Mouse (Mus musculus) CD4-positive, CD25-positive, alpha-beta regulatory T cell, adult 4 months (primary cell): ENCODE results near the gene Tbcc. TPM values are rescaled to one million over a fixed set of nuclear protein-coding genes. Genes with fewer than 3 reads are reported as not detected.
"Not testable (repeated sequence)": the region's sequence is repeated elsewhere in the genome, so short reads cannot be mapped to it uniquely, and the experiment has no call there.

Experiments
- ATAC-seq: one replicate; pipeline ENCODE4 v1.8.0; 2017
- polyA plus RNA-seq, 2 experiments: library from polyadenylated mRNA; unstranded; fragments of 100-300 nt; shearing (Covaris generic); gene quantifications; one replicate each; pipeline ENCODE4 v1.2.1; 2017

Gene Tbcc
- polyA plus RNA-seq = 1 to 10 TPM; 8.4 to 9.1 TPM

DNA sequence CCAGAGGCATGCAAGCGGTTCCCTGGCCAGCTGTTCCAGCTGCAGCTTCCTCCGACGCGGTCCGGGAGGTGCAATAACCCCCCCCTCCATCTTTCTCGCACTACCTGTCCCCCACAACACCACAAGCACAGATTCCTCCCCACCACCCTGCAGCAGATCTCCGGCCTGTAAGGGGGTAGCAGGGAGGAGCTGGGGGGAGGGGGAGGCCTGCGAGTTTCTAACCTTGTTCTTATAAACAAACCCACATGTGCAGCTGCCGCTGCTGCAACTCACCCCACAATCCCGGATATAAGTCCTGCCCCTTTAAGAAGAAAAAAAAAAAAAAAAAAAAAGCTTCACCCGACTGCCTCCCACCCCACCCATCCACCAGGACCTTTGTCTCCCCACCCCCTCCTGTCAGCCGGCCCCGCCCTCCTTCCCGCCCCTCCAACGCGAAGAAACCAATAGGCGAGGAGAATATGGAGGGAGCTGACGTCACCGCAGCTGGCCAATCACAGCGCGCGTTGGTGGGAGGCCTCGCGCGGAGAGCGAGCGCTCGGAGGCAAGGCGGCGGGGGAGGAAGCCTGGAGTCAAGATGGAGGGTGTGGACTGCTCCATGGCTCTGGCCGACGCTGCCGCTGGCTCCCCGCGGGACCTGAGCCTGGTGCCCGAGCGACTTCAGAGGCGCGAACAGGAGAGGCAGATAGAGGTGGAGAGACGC is at the start of gene Tbcc:
Gene Tbcc, plus strand, starts transcription at position 569 of the 700 bp plus-strand sequence.
- ATAC-seq = peak; percentile 92

DNA sequence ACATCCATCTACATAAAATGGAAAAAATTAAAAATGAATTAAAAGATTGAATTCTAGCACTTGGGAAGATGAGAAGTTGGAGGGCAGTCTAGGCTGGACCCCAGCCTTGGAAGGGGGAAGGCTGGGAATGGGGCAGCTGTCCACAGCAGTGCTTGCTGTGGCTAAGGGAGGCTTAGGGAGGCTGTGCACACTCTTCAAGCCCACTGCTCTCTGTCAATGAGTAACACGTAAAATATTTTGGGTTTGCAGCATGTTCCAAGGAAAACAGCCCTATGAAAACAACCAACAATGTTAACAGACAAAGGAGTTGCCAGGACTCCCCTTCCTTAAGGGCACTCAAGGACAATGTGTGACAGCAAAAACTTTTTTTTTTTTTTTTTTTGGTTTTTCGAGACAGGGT is 47.5 kb upstream of the Tbcc start:
- no peak for ATAC-seq

DNA sequence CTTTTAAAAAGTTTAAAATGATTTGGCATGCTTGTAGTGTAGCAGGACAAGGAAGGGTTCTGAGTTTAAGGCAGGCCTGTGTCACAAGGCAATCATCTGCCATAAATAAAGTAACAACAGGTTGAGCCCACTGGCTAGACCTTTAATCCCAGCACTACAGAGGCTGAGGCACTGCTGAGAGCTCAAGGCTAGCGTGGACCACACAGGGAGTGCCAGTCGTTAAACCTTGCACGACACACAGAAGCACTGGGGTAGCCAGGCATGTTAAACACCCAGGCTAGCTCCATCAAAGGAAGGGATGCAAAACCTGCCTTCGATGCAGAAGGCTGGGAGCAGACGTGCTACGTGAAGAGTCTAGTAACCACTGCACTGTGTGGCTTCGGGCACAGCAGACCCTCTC is 46.8 kb upstream of the Tbcc start:
- ATAC-seq = no peak

DNA sequence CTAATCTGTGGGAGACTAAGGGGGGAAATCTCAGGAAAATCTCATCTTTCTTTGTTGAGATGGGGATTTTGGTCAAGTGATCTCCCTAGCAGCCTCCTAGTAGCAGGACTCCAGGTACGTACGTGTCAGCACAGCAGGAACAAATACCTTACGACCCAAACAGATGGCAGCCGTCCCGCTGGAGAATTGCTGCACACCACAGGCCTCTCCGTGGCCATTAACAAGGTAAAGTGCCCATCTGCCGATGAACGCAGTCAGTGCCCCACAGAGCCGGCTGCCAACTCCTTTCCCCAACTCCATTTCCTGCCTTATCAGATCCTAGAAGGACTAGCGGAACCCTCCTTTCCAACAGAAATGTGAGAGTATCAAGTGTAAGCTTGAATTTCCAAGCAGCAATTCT is 45.7 kb upstream of the Tbcc start:
- no peak for ATAC-seq

DNA sequence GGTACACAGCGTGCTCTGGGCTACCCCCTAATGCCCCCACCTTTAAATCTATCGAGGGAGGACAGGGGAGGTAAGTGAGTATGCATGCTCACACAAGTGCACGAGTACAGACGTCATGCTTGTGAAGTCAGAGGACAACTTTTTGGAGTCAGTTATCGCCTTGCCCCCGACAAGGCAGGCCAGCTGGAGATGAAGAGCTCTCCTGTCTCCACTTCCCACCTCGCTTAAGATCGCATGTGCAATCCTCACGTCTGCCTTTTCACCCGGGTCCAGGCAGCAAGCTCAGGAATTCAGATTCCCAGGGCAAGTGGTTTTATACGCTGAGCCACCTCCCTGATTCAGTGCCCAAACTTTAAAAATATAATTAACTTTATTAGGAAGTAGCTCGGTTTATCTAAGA is 45.2 kb upstream of the Tbcc start:
- ATAC-seq = no peak

DNA sequence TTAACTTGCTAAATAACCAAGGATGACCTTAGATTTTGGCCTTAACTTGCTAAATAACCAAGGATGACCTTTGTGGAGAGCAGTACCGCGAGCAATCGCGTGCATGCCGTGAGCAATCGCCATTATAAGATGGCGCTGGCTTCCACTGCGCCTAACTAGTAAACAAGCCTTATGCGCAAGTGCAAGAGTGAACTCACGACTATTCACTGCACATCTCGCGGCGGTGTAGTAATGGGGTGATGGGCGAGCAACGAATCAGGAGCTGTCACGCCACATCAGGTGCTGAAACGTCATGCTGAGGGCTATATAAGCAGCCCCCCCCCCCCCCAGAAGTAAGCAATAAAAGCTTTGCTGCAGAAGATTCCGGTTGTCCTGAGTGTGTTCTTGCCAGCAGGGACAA is 43.9 kb upstream of the Tbcc start:
- not testable (repeated sequence) for ATAC-seq

DNA sequence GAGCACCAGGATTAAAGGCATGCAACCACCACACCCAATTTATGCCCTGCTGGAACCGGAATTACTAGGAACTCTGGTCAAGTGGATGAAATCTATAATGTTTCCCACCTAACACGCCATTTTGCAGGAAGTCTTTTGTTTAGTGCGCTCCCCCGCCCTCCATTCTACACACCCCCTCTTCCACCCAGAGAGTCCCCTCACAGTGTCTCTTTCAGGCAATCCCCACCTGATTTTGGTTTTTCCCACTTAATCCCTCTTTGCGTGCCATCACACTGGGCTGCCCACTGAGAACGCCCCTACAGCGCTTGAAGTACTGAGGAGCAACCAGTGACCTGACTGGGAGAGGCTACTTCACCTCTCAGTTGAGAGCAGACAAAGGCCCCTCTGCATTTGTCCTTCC is 43.3 kb upstream of the Tbcc start:
- no peak for ATAC-seq

DNA sequence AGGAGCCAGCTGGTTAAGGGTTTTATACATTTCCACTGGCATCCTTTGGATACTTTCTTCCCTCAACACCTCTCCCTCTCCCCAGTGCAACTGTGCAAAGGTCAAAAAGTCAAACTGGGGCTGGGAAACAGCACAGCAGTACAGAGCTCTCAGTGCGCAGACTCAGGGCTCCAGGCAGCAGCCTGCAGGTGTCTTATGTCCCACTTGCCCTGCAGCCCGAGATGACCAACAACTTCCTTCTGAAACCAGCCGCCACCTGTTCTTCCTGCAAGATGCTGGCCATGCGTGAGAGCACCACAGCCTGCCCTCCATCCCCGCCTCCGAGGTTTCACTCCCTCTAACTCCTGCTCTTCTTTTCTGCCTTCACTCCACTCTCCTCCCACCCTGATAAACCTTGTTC is 37.8 kb upstream of the Tbcc start:
- no peak for ATAC-seq

DNA sequence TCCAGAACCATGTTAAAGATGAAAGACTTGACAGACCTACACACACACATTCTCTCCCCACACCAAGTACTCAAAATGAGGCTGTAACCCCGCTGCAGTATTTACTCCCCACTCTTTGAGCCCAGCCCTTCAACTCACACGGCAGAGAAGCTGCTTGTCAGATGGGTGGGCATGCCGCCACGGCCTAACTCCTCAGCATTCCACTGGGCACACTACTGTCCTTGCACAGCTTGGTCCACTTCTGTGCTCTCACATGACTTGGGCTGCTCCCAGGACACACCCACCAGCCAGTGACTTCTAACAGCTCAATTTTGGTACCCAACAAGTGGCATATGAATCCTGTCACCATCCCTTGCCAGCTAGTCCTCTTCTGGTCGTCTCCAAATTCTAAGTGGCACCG is 37.2 kb upstream of the Tbcc start:
- no peak for ATAC-seq

DNA sequence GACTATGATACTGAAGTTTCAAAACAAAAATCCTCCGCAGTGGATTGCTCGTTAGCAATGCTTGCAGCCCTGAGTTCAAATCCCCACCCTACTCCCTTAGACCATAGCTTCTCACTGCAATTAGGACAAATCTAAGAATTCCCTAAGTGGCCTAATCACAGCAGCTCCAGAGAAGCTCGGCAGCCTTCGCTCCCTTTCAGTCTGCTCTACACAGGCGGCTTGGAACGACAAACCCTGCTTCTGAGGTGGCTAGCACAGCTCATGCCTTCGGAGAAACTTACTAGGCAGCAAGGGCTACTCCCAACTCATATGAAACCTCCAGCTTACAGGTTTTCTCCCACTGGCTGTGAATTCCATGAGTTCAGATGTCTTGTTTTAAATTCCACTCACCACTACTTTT is 36.4 kb upstream of the Tbcc start:
- no peak for ATAC-seq

DNA sequence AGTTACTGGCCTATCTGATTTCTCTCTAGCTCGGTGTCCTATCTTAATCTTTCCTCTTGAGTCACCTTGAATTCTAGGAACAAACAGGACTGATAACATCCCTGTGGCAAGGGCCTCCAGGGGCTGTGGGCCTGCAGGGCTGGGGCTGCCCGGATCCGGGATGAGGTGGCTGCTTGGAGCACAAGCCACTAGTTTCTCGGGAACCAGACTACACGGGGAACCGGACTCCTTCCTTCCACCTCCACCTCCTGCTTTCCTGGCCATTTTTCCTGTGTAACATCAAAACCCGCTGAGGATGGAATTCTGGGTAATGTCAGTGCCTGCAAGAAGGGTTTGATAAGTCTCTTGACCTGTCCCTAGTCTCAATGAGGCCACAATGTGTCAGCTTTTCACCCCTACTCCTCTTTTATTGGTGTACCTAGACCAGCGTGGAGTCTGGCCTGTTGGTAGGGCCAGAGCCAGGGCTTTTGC is 35.8 kb upstream of the Tbcc start:
- ATAC-seq = no peak

DNA sequence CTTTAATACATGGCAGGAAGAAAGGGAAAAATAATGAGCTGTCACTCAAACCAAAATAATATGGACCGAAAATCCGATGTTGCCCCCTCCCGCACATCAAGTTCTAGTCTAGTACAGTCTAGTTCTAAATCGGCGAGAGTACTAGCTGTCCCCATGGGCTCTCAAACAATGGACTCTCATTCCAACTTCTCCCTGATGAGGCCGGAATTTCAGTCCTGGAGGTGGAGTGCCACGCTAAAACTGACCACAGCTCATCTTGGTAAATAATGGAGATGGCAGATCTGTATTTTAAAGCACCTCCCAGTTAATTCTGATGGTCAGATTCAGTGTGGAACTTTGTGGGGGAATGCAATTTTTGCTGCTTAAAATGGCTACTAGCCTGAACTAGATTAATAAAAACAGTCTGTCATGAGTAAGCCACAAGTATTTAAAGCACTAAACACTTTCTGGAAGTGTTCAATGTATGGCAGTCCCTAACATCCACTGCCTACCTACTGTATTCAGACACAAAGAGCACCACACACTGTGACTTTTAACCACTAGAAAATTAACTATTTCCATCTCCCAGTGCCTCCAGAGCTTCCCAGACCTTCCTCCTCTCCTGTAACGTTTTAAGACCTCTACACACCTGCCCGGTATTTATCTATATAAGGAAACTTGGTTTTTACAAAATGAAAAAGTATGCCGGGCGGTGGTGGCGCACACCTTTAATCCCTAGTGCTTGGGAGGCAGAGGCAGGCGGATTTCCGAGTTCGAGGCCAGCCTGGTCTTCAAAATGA is 35.0 kb upstream of the Tbcc start:
- ATAC-seq = no peak

DNA sequence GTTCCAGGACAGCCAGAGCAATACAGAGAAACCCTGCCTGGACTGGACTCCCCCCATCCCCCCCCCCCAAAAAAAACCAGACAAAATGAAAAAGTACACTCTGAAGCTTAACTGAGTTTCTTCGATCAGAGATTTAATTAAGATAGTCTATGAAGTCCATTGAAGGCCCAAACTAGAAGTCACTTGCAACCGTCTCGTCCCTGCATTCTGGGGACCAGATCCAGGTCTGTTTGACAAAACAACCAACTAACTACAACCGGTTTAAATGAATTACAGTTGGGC is 34.4 kb upstream of the Tbcc start:
- no peak for ATAC-seq

DNA sequence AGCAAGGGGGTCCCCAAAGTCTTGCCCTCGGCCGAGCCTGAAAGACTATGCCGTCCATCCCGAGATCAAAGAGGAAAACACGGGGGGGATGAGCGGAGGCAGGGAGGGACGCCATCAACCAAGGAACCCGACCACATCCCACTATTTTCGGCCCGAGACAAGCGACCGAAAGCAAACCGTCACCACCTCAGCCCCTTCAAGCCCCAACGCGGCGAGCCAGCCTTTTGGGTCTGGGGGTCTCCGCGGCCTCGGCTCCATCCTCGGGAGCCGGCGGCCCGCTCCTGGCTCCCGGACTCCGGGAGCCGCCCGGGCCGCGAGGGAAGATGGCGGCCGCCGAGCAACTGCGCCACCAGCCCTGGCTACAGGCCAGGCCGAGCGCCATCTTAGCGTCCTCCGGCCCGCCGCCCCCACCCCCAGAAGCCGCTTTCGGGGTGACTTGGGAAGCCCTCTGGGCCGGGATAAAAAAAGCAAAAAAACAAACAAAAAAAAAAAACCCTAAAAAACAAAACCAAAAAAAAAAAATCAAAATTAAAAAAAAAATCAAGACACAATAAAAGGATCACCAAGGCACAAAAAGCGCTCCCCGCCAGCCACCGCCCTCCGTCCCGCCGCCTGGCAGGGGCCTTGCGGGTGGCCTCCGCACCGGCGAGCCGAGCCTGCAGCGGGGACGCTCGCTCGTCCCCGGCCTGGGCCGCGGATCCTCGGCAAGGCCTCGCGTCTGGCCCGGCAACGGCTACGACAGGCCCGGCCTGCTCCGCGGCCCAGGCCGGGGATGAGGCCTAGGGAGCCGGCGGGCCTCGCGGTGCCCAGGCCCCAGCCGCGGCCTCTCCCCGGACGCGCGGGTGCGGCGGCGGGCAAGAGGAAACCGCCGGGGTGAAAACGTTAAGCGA is 33.8 kb upstream of the Tbcc start:
- peak; percentile 65 for ATAC-seq

DNA sequence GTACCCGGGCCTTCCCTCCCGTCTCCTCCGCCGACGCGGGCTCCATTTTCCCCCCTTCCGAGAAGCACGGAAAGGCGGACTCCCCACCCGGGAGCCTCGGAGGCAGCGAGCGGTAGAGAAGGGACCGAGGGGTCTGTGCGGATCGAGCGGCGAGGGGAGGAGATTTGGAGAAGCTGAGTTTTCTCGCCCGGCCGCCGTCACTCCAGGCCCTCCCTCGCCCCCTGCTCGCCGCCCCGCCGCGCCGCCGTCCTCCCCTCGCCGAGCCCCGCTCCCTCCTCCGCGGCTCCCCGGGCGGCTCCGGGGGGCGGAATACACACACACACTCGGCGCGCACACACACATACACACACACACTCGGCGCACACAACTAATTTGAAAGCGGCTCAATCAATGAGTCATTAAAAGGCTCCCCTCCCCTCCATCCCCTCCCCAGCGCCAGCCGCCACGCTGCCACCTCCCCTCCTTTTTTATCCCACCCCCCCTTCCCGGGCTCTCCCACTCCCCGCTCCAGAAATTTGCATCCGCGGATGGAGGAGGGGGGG is 33.1 kb upstream of the Tbcc start:
- peak; percentile 51 for ATAC-seq

DNA sequence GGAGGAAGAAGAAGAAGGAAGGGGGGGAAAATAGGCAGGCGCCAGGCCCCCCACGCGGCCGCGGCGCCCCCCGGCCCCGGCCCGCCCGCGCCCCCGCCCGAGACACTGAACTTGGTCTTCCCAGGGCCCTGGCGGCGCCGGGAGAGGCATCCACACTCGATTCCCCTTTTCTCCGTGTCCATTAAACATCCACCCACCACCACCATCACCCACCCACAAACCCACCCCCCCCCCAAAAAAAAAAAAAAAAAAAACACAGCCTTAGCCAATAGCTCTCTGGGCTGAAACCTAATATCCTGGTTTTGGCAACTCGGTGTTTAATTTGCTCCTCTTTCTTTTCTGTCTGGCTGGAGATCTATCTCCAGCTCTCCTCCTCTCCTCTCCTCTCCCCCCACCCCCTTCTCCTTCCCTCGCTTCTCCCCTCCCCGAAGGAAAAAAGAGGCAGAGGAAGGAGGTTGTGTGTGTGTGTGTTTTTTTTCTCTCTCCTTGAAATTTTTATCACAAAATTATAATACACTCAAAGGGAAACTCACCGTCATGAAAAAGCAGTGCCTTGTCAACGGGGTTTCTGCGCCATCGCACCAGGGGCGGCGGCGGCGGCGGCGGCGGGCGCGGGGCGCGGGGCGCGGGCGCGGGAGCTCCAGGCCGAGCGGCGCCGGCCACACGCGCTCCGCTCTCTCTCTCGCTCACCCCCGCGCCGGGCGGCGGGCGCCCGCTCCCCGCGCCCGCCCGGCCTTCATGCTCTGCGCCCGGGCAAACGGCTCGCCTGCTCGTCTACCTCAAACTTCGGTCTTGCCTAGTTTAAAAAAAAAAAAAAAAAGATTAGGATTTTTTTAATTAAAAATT is 32.4 kb upstream of the Tbcc start, which contains the start of gene Bicral:
Gene Bicral, minus strand, starts transcription at position 580 of the 846 bp plus-strand sequence.
- ATAC-seq = peak; percentile 26

DNA sequence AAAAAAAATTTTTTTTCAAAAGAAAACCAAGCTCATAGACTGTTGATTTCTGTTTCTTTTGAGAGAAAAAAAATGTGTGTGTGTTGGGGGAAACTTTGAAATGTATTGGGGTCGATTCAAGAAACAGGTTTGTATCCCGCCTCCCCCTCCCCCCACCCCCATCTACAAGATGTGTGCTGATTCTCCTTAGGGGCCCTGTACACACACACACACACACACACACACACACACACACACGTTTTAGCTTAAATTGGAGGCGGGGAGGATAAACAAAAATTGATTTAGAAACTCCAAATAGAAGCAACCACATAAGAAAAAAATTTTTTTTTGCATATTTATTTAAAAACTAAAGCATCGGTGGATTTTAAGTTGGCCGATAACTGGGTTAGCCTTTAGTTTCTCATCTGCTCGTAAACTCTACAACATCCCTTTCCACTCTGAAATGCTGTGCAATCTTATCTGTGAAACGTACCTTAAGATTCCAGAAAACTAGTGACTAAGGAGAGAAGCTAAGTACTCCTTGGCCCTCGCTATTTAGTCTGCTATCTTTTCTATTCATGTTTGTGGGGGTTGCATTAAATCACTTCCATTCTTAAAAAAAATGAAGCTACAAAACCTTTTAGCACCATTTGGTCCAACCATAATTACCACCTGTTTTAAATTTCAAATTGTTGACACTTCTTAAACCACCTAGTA is 31.6 kb upstream of the Tbcc start:
- no peak for ATAC-seq

DNA sequence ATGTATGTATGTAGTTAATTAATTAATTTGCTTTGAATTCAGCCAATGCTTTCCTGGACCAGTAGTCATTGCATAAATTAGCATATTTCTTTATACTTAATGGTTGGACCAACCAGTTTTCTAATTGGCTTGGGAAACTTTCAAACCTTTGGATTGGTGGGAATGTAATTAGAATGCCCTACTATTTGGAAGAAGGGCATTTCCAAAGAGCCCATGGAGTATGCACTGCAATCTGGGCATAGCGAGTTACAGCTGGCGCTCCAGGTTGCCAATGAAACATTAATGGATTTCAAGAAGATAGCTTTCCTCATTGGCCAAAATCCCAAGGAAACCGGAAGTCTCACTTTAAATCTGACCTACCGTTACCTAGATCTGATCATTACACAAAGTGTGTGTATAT is 30.4 kb upstream of the Tbcc start:
- ATAC-seq = no peak

DNA sequence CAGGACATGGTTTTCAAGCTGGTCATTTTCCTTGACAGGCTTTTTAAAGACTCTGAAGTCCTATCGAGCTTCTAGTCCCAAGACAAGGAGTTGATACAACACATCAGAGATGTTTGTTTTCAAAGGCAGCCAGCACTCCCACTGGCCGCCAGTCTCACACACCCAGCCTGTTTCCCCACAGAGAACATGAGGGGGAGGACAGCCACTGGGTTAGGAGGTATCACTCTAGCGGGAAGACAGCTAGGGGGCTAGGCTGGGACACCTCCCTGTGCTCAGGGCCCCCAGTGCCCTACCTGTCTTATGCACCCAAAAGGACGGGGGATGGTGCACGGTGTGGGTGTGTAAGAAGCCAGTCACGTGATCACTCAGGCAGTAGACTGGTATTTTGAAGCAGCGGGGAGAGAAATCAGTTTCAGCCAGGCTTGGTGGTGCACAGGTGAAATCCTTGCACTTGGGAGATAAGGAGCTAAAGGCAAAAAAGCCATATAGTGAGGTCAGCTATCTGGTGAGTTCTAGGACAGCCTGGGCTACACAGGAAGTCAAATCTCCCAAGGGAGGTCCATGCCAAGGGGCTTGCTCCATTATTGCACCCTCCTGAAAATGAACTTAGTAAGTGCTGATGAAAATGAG is 25.8 kb upstream of the Tbcc start:
- no peak for ATAC-seq

DNA sequence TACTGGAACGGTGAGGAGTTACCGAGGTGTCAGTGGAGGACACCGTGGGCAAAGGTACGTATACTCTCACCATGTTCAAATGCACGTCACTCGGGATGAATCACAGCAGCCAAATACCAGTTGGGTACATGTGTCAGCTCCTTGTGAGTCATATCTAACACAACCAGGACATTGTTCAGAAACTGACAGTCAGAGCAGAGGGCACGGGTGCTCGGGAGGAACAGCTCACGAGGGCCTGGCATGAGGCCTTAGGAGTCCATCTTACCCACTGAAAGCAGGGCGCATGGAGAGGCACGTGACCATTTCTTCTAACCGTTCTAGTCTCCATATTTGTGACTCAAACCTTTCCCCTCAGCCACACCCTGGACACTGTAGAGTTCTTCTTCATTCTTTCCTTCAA is 23.6 kb upstream of the Tbcc start:
- ATAC-seq = no peak

DNA sequence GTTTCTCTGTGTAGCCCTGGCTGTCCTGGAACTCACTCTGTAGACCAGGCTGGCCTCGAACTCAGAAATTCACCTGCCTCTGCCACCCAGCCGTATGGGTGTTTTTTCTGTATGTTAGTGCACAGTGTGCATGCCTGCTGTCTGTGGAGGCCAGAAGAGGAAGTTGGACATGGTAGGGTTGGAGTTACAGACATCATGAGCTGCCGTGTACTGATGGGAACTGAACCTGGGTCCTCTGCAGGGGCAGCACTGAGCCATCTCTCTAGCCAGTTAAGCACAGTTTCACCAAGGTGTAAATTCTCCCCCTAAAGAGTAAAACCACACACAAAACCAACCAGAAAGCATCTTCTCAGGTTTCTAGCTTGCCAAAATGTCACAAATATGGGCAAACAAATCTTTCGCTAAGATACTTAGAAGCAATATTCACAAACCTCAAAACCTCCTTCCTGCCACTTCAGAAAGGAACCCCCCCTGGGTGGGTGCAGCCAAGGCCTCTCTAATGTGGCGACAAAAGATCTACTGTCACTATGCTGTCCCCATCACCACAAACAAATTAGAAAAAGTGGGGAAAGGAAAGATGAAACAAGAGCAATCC is 20.2 kb upstream of the Tbcc start:
- ATAC-seq = peak; percentile 83
